Mouse (Mus musculus): ENCODE data around the gene Gm11733. TPM values are rescaled to one million over a fixed set of nuclear protein-coding genes. Genes with fewer than 3 reads are reported as not detected.

The Gm11733 gene
- total RNA-seq, 2 experiments from 2014 or later: not detected

DNA sequence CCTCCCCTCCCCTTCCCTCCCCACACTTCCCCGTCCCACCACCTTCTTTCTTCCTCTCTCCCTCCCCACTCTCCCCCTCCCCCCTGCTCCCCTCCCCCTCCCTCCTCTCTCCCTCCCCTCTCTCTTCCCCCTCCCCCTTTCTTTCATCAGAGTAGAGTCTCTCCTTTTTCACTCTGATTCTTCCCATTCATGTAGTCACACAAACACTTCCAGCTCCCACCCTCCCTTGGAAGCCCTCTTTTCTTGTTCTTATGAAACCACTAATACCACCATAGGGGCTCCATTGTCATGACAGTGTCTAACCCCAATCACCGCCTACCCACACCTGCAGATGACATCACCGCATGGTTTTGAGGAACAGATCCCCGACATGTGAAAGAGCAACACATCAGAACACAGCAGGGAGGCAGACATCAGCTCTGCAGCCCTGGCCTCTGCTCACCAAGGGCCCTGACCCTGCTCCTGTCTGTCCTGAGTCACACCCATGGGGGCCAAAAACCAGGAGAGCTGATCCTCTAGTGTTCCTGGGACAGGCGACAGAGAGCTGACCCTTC is 7.5 kb upstream of the Gm11733 start:
- no peak; the same call in 1 of the 2 replicates for ATAC-seq (replicated peaks; ENCODE audit: poor library complexity, severe bottlenecking)

DNA sequence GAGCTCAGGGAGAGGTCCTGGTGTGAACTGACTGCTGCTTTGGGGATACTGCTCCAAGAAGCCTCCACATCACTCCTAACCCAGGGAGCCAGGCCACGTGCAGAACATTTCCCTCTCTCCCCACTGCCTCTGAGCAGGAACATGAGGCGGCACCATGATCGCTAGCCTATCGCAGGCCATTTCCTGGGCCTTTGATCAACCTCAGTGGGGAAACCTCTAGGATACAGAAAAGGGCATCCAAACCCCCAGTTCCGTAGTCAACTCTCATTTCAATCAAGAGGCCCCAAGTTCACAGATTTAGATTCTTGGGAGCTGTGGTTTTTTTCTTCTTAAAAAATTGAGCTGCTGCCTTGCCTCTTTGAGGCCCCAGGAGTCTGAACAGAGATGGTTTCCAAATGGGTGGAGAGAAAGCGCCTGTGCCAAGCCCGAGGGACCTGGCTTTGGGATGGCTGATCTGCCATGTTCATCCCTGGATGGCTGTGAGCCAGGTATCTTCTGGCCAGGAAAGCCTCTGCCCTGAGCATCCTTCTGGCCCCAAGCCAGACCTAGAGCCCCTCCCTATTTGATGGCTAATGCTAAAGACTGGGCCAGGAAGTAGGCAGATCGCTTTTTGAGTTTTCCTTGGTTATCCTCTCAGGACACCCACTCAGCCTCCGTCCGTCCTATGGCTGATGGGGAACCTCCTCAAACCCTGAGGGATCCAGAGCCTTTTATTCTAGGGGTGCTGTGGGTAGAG is 5.7 kb upstream of the Gm11733 start:
- ATAC-seq (replicated peaks; ENCODE audit: poor library complexity, severe bottlenecking): no peak

DNA sequence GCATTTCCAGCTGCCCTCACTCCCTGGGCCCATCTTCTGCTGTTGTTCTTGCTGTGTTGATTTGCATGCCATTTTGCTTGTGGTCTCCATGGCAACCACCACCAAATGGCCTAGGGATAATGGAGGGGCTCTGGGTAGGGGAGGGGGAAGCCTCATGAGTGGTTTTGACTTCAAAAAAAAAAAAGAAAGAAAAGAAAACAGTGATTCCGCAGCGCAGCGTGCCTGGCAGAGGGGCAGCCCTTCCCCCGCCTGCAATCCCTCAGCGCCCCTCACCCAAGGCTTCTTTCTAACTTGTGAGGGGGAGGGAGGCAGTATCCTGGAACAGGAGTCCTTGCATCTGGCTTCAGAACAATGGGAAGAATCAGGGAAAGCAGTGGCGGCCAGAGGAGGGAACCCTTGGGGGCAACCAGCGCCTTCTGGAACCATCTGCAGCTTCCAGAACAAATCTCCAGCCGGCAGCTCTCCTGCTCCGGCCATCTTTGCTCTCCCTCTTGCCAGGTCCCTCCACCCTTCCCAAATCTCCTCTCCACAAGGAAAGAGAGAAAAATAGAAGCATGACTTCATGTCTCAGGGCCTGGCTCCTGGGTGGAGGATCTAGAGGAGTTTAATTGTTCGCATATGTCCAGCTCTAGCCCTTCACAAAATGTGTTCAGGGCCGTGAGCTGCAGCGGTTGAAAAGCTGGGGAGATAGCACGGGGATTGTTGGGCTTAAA is 5.0 kb upstream of the Gm11733 start:
- ATAC-seq (replicated peaks; ENCODE audit: poor library complexity, severe bottlenecking): no peak

DNA sequence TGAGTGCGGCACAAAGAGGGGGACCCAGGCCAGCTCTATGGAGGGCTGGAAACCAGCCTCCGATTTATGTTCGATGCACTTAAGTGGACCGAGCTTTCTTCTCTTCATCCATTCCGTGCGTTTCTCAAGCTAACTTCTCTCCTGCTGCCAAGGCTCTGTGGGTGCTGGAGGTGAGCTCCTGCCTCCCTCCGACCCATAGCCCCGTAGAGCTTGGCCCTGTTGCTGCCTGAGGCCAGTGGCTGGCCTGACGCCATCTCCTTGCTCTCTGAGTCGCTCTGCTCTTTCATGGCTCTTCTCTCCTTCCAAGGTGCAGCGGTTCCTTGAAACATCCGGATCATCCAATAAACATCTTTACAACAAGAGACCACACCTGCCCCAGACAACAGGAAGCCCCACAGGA is 4.4 kb upstream of the Gm11733 start:
- no peak for ATAC-seq (replicated peaks; ENCODE audit: poor library complexity, severe bottlenecking)

DNA sequence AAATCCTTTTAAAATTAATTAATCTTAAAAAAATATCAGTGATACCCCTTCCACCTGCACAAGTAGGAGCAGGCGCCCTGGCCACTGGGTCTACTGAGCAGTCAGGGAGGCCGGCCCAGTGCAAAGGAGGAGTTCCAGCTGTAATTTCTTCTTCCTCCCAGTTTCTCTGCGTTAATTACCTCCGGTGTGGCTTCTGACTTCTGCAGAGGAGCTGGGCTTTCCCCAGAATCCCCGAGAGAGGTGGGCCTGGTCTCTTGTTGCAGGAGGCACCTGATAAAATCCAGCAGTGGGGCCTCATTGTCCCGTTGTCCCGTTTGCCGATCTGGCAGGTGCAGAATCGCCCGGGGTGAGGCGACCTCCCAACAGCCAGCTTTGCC is 1.9 kb upstream of the Gm11733 start:
- ATAC-seq (replicated peaks; ENCODE audit: poor library complexity, severe bottlenecking): 0 out of 2 replicates have a peak, but pooled peaks have one; percentile 6

DNA sequence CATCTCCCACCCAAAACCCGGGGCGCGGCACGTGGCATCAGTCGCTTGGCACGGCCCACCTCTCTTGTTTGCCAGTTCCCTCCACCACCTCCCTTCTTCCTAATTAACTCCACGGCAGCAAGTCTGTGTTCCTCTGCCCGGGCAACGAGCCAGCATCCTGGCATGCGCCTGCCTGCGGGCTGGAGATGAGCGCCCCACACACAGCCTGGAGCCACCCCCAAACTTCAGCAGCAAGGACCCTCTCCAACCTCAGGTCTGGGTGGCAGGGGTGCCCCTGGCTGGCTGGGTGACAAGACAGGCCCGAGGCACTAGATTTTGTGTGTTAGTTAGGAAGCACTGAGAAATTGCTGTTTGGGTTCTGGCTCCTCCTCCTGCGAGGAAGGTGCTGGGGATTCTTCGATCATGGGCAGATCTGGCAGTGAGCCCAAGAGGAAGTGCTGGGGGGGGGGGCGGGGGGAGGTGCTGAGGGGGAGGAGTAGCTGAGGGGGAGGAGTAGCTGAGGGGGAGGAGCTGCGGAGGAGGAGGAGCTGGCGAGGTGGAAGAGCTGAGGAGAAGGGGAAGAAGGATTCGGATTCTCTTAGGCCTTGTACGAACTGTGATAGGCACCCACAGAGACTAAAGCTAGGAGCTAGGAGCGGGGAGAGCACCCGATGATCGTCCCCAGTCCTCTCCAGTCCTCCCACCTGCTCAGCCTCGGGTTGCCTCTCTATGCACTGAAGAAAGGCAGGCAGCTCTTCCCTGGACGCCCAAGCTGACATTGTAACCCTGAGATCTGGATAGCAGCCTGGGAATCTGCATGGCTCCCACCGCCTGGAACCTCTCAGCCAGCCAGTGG is 1.3 kb upstream of the Gm11733 start:
- peak; percentile 83 for ATAC-seq (replicated peaks; ENCODE audit: poor library complexity, severe bottlenecking)

DNA sequence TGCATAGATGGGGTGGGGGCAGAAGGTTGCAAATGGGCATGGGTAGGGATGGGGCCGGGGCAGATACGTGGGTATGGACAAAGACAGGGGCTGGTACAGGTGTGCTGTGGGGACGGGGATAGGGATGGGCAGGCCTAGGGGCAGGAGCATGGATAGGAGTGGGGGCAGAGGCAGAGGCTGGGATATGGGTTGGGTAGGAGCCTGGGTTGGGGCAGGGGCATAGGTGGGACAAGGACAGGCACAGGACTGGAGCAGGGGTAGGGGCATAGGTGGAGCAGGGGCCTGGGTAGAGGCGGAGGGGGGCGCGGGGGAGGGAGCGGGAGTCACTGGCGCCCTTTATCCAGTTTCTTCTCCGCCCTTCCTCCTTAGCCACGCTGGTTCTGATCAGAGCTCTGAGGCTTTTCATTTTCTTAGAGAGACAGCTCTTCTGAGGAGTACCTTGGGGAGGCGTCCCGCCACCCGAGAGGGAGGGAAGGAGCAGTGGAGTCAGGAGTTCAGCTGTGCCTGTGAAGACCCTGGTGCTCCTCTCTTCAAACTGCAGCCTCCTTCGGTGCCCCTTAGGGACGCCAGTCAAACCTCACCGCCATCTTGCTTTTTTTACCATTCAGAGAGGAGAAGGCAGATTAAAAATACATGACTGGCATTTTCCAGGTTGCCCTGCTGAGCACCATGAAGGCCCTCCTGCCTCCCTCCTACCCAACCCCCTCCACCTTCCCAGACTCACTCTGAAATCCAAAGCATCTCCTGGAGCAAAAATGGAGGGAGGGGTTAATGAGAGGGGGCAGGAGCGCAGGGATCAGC is 7.4 kb downstream of the Gm11733 start:
- ATAC-seq (replicated peaks; ENCODE audit: poor library complexity, severe bottlenecking): no peak

DNA sequence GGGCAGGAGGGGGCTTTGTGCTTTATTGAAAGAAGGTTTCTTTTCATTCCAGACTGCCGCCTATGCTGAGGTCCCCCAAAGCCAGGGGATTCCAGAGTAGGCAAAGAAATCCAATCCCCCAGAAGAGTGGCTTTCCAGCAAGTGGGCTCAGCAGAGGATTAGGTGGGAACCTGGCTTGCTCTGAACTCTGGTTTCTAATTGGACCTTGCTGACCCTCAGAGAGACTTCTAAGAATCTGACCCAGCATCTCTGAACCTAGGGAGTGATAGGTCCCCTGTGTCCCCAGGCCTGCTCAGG is 8.0 kb downstream of the Gm11733 start:
- no peak for ATAC-seq (replicated peaks; ENCODE audit: poor library complexity, severe bottlenecking)

DNA sequence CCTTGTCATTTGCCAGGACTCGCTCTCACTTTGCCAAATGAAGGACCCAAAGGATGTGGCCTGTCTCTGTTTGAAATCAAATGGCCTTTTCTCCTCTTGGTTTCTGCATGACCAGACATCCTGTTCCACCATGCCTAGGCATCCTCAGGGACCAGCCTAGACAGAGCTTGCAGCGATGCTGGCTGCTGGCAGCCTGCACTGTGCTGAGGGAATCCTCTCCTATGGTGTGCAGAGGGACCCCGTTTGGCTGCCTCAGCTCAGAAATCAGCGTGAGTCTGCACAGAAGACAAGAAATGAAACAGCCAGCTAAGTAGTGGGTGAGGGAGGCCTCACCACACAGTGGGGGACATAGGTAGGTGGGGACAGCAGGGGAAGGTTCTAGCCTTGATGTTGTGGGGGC is 12.6 kb downstream of the Gm11733 start:
- ATAC-seq (replicated peaks; ENCODE audit: poor library complexity, severe bottlenecking): no peak

DNA sequence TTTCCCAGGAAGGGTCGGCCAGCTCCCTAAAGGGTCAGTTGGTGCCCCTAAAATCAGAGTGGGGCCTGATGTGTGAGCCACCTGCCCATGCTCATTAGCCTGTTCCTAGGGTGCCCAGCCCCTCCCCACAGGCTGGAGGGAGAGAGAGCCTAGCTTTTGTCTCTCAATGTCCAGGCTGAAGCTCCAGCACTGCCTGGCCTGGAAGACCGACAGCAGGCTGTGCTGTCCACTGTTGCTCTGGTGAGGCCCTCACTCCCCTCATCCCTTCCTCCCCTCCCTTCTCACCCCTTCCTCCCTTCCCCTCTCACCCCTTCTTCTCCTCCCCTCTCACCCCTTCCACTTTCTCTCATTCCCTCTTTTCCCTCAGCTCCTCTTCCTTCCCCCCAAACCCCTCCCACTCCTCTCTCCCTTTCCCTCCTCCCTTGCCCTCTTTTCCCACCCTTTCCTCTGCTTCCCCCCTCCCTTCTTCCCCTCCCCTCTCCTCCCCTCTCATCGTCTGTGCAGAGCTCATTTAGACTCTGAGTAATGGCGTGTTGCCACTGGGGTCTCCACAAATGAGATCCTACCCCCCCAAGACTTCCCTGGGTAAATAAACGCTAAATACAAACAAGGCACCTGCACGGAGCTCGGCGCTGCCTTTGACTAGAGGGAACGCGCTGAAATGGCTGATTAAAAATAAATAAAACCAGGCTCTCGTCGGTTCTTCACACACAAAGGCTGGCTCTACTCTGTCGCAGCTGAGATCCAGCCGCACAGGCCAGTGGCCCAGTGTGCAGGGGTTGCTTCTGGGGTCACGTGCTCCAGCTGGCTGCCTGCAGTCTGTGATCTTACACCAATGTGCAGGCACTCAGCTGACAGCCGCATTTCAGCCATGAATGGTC is 13.3 kb downstream of the Gm11733 start:
- ATAC-seq (replicated peaks; ENCODE audit: poor library complexity, severe bottlenecking): no peak

DNA sequence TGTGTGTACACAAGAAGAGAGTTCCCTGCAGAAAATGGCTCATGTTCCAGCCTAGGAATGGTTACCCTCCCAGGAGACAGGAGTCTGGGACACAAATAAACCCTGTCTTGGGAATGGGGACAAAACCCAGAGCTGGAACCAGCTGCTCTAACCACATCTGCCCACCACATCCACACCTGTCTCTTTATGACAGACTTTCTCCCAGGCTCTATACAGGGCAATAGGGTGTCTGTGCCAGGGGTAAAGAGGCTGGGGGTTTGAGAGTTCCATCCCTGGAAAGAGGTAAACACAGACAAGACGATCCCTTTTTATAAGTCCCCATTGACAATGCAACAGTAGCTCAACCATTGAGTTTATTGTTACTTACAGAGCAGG is 14.0 kb downstream of the Gm11733 start:
- no peak for ATAC-seq (replicated peaks; ENCODE audit: poor library complexity, severe bottlenecking)

DNA sequence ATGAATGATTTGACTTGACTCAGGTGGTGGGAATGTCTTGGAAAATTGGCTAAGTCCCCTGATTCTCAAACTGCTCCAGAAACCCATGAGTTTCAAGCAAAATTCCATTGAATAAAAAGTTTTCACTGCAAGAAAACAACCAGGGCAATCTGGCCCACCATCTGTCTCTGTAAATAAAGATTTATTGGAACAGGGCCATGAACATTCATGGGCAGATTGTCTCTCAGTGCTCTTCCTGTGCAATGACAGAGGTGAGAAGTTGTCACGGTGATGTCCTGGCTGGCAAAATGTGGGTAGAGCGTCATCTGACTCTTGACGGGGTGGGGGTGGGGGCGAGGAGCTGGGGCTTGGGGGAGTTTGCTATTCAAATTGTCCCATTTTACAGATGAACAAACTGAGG is 24.8 kb downstream of the Gm11733 start:
- ATAC-seq (replicated peaks; ENCODE audit: poor library complexity, severe bottlenecking): no peak

DNA sequence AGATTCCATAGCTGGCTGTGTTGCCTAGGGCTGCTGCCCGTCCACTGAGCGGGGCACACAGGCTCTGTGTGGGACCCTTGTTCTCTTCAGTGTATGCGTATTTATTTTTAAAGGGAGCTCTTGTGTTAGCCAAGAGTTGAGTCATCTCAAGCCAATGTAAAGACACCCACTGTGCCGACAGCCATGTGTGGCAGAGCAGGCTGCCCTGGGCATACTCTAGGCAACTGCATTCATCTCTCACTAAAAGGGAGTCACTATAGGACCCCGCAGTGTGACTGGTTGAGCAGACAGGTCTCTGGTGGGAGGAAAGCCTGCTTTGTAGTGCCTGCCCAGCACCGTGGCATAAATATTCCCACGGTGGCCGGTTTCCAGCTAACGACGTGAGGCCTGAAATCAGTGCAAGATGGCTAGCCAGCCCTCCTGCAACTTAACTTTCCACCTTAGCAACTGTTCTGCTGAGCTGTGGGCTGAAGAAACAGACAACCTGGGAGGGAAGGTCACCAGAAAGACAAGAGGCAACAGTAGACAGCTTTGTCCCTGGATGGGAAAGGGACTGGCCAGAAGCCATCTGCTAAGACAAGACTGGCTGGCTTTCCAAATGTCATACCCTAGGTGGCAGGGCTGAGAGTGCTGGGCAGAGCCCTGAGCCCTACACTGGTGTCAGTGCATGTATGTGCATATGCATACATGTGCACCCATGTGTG is 31.7 kb downstream of the Gm11733 start:
- no peak for ATAC-seq (replicated peaks; ENCODE audit: poor library complexity, severe bottlenecking)

DNA sequence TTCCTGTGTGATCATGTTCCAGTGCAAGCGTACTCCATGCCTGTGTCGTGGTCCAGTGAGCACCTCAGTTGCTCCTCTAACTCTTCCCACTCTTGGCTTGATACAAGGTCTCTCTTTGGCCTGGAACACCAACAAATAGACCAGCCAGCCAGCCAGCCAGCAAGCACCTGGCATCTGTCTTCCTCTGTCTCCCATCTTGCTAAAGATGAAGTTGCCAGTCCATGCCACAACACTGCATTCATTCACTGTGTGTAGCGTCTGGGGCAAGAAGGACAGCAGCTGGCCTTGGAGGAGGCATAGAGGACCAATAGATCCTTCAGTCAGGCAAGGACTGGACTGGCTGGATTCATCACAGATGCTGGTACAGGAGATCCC is 32.2 kb downstream of the Gm11733 start:
- ATAC-seq (replicated peaks; ENCODE audit: poor library complexity, severe bottlenecking): no peak

DNA sequence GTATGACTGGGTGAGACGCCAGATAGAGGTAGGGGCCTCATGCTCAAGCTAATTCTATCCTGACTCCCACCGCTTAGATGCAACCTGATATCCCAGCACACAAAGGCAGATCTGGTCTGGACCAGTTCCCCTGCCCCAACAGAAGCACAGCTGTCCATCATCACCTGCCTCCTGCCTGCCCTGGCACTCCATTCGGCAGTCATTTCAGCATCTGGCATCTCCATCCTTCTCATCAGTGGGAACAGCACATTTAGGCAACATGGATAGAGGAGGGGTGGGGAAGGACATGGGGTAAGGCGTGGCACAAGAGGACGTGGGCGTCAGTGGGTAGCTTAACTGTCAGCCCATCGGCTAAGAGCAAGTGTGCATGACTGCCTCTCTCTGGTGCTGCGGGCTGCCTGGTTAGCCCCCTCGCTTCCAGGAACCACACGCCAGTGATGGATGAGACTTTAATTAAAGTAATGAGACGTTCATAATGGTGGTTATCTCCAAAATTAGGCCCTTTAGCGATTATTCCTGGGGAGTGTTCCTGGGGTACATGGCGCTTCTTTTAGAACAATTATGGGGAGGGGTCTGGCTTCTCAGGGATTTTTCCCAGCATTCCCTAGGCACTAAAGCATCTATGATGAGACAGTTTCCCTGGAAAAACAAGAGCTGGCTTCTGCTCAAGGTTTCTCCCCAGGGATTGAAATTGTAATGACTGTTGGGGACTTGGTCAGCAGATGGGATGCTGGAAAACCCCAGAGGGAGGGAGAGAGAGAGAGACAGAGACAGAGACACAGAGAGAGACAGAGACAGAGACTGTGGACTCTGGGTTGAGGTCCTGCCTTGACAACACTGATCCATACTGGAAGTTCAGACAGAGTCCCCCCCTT is 38.0 kb downstream of the Gm11733 start:
- ATAC-seq (replicated peaks; ENCODE audit: poor library complexity, severe bottlenecking): no peak

DNA sequence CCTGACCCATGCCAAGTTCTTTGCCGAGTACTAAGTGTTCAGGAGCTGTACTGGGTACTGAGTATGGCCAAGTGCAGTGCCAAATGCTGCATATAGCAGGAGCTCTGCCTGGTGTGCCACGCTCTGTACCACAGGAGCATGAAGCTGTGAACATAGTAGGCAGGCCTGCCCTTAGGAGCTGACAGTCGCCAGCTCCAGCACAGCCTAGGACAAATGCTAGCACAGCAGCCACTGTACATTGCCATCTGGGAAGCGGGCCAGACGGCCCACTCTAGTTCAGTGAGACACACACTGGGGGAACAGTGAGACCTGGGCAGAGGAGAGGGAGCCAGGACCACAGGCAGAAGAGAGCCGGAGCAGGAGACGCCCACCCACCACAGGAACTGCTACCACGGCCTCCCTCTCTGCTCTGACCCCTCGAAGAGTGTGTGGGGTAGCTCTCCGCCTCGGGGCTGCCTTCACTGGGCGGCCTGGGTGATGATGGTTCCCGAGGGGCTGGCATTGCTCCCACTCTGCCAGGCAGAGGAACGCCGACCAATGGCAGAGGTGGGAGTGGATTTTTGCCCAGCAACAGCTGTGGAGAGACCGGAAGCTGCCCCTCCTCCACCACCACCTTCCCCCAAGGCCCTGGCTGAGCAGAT is 38.8 kb downstream of the Gm11733 start:
- no peak for ATAC-seq (replicated peaks; ENCODE audit: poor library complexity, severe bottlenecking)

DNA sequence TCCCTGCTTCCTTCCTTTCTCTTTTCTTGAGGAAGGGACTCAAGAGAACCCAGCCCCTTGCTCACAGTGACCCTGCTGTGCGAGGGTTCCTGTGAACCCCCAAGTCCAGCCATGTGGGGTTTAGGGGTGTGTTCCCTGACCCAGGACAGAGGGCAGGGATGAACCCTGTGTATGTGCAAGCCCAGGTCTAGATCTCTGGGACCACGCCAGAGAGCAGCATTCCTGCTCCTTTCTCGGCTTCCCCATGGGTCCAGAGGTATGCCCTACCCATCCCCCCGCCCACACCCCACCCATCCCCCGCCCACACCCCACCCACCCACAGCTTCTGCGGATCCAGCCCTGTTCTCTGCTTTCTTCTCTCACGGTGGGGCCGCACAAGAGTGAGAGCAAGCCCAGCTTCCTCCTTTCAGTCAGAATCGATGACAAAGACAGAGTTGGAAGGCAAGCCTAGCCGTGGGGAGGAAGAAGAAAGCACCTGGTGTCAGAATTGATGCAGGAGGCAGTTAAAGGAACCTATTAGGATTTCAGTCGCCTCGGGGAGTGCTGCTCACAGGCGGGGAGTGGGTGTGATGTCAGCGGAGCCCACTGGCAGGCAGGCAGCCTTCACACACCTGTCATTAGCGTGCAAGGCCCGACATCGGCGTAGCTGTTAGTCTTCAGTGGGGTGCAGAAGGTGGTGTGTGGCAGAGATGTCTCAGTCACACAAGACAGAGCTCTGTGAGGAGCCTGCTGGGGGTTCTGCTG is 41.6 kb downstream of the Gm11733 start:
- no peak for ATAC-seq (replicated peaks; ENCODE audit: poor library complexity, severe bottlenecking)

Data from granulocyte monocyte progenitor cell, adult 5-6 weeks (primary cell).